ENCODE assay signal across 18 mouse cellular contexts in genomic region chr5:105813974-105814373, GRCm38 (mm10).
A peak's percentile ranks its signal among the peaks of the same experiment; 100 is the strongest.
DNase-seq lines count a peak whose midpoint lies in the region; ATAC-seq and TF ChIP-seq lines count a peak whose summit lies in the region.
"Had no signal": no experiment of that assay in that cellular context is flagged by ENCODE, and none has a peak within 500 bp of the region (broad histone marks: within the 10 kb centered on the region; RNA-seq: fewer than 3 reads in every experiment).

No protein-coding gene starts in this region.

- H3K27me3 ChIP-seq in kidney, adult 2 months (replicated peaks; ENCODE audit: control insufficient read depth, insufficient read depth, low read length) = no peaks in the 10 kb centered on the region
- H3K27me3 ChIP-seq in kidney, embryonic 15.5 days = no peaks in the 10 kb centered on the region
- H3K27me3 ChIP-seq: midbrain, embryonic 12.5 days; Patski had no signal

- no peak for TF ChIP-seq CTCF in kidney, adult 2 months (conservative IDR thresholded peaks at IDR 0.05; ENCODE audit: insufficient read depth, insufficient read length, low read depth, low read length)
- TF ChIP-seq CTCF in layer of hippocampus, adult 2 months (conservative IDR thresholded peaks at IDR 0.05) = no peak

- no peak overlapping the region for H3K4me3 ChIP-seq in kidney, adult 2 months (ENCODE audit: insufficient read depth, low read depth, low read length)
- H3K4me3 ChIP-seq in kidney, embryonic 15.5 days (replicated peaks) = no peak overlapping the region
- H3K4me3 ChIP-seq in layer of hippocampus, adult 2 months = no peak overlapping the region
- H3K4me3 ChIP-seq: midbrain, embryonic 12.5 days had no signal

- peaks cover 7% of the 10 kb centered on the region for H3K36me3 ChIP-seq in kidney, adult 2 months (ENCODE audit: control insufficient read depth, insufficient read depth, low read length)
- H3K36me3 ChIP-seq in kidney, embryonic 15.5 days = peaks cover 58% of the 10 kb centered on the region

- TF ChIP-seq POLR2A in kidney, adult 2 months (IDR thresholded peaks at IDR 0.05; ENCODE audit: low read depth, low read length) = no peak

- no peak for ATAC-seq in kidney, embryonic 15.5 days (replicated peaks; ENCODE audit: low FRiP score)
- ATAC-seq: intestine, embryonic 16.5 days; Patski had no signal

- no peak overlapping the region for H3K27ac ChIP-seq in kidney, adult 2 months (ENCODE audit: insufficient read depth, low read depth, low read length)
- H3K27ac ChIP-seq in kidney, embryonic 15.5 days = no peak overlapping the region
- H3K27ac ChIP-seq in layer of hippocampus, adult 2 months = peak overlapping the region; percentile 57; the same call in 1 of the 2 replicates
- H3K27ac ChIP-seq: hindbrain, embryonic 14.5 days; macrophage; midbrain, embryonic 12.5 days had no signal

- DNase-seq in kidney, adult 2 months = peak; percentile 91
- peak; percentile 25 to 45 for DNase-seq in left cerebral cortex, postnatal 14 days (ENCODE audit: low spot score in 2 of 2)
- no peak for DNase-seq in left cerebral cortex, adult 18-20 months (ENCODE audit: low spot score in 2 of 2)
- peak; percentile 19 to 29 for DNase-seq in frontal cortex, postnatal 36 days (ENCODE audit: low spot score in 2 of 2)
- peak in 1 of 2 experiments; percentile 55 for DNase-seq in layer of hippocampus, adult 2 months (ENCODE audit: low spot score in 2 of 2)
- DNase-seq in adrenal gland, postnatal 4 days (ENCODE audit: low spot score in 2 of 2) = no peak
- DNase-seq: adrenal gland, postnatal 25 days; cerebellum, postnatal 25 days; heart, postnatal 14 days; lung, embryonic 14.5 days had no signal

- intact Hi-C loops in left cerebral cortex, postnatal 14 days (cut with DNase I) = no loop called here

- 71% methylated on average over 10 of the region's 10 CpGs for WGBS in kidney, adult 2 months
- WGBS in kidney, embryonic 15.5 days = 80% methylated on average over 10 of the region's 10 CpGs

- H3K4me2 ChIP-seq in kidney, embryonic 15.5 days = no peak overlapping the region
- H3K4me2 ChIP-seq: heart, embryonic 11.5 days; hindbrain, embryonic 14.5 days; liver, embryonic 11.5 days; lung, embryonic 14.5 days; midbrain, embryonic 12.5 days had no signal

- H3K4me1 ChIP-seq in kidney, adult 2 months (ENCODE audit: control insufficient read depth, insufficient read depth, low read length) = peaks cover 35% of the 10 kb centered on the region
- peaks cover 30% of the 10 kb centered on the region for H3K4me1 ChIP-seq in kidney, embryonic 15.5 days

- H3K9ac ChIP-seq in kidney, embryonic 15.5 days = no peak overlapping the region
- H3K9ac ChIP-seq: hindbrain, embryonic 14.5 days; lung, embryonic 14.5 days; midbrain, embryonic 12.5 days had no signal

- H3K9me3 ChIP-seq in kidney, embryonic 15.5 days (replicated peaks) = peaks cover 14% of the 10 kb centered on the region

Comparison
In these comparisons a context has a peak if more than half of its experiments do, and no peak if none do; other contexts are left out.
1. DNase-seq: peak in kidney, adult 2 months (single experiment), left cerebral cortex, postnatal 14 days (2 of 2) and frontal cortex, postnatal 36 days (2 of 2); none in left cerebral cortex, adult 18-20 months (0 of 2) and adrenal gland, postnatal 4 days (0 of 2).